Mouse (Mus musculus) embryonic facial prominence, embryonic 13.5 days (tissue): ENCODE data around the gene S100a6. TPM values are rescaled to one million over a fixed set of nuclear protein-coding genes. Genes with fewer than 3 reads are reported as not detected.

Source experiments
- ATAC-seq: fragments of 200-750 bp; cut with Nextera tagmentation; 2 replicates; pipeline ENCODE4 v1.8.0; 2017; ENCODE audit warnings: low read depth; ENCODE audit not compliant: insufficient number of reproducible peaks, insufficient read depth, low FRiP score, low TSS enrichment
- H3K27ac ChIP-seq: fragments of 300-500 bp; sonication (generic); 2 replicates; pipeline ENCODE4 v1.5.1; 2015; ENCODE audit warnings: moderate library complexity, mild to moderate bottlenecking, inconsistent platforms
- H3K27me3 ChIP-seq: fragments of 300-500 bp; sonication (generic); 2 replicates; pipeline ENCODE4 v1.6.1; 2015; ENCODE audit warnings: mild to moderate bottlenecking, inconsistent platforms
- H3K36me3 ChIP-seq: fragments of 300-500 bp; sonication (generic); 2 replicates; pipeline ENCODE4 v1.6.1; 2015; ENCODE audit warnings: mild to moderate bottlenecking, inconsistent platforms
- H3K4me1 ChIP-seq: fragments of 300-500 bp; sonication (generic); 2 replicates; pipeline ENCODE4 v1.6.1; 2015; ENCODE audit warnings: inconsistent platforms
- H3K4me2 ChIP-seq: fragments of 300-500 bp; sonication (generic); 2 replicates; pipeline ENCODE4 v1.6.1; 2015; ENCODE audit warnings: moderate library complexity, mild to moderate bottlenecking, inconsistent platforms
- H3K4me3 ChIP-seq: fragments of 300-500 bp; sonication (generic); 2 replicates; pipeline ENCODE4 v1.5.1; 2015; ENCODE audit warnings: mild to moderate bottlenecking, inconsistent platforms
- H3K9ac ChIP-seq: fragments of 300-500 bp; sonication (generic); 2 replicates; pipeline ENCODE4 v1.6.1; 2015; ENCODE audit warnings: mild to moderate bottlenecking, inconsistent platforms
- H3K9me3 ChIP-seq: fragments of 300-500 bp; sonication (generic); 2 replicates; pipeline ENCODE4 v1.6.1; 2016; ENCODE audit warnings: inconsistent platforms
- whole genome bisulfite sequencing: fragments of 180-500 bp; shearing (Covaris S2); methylation state at CpG from one replicate; pipeline ENCODE4 v1.1.7; 2015; ENCODE audit warnings: mixed read lengths; 5-methylcytosine and 5-hydroxymethylcytosine counted together
- polyA plus RNA-seq: library from polyadenylated mRNA; unstranded; fragments of >200 nt; fragmentation: Nextera tagmentation; extraction: Ambion mirVana; gene quantifications from 2 replicates; pipeline ENCODE4 v1.2.1, GENCODE M21; 2015

S100a6 gene
- polyA plus RNA-seq, 1 experiment from 2014 or later, result 97.9 TPM

GRCm38 (mm10) chr3:90600458-90601195 is 12.1 kb upstream of the S100a6 start:
- no peaks in the 10 kb centered on the region for H3K27me3 ChIP-seq
- H3K4me1 ChIP-seq, result peaks cover 52% of the 10 kb centered on the region
- no peak overlapping the region for H3K4me3 ChIP-seq
- no peak for ATAC-seq
- no peaks in the 10 kb centered on the region for H3K9me3 ChIP-seq
- WGBS, result 67% methylated on average over 8 of the region's 8 CpGs
- H3K27ac ChIP-seq, result peak overlapping the region; percentile 60
- H3K9ac ChIP-seq, result no peak overlapping the region
- no peak overlapping the region for H3K4me2 ChIP-seq
- no peaks in the 10 kb centered on the region for H3K36me3 ChIP-seq

GRCm38 (mm10) chr3:90601486-90602110 is 11.1 kb upstream of the S100a6 start, which contains the start of gene Gm42674:
Gene Gm42674, plus strand, starts transcription at chr3:90601904.
- H3K27ac ChIP-seq, result peak within 1 kb of the TSS; percentile 97
- no peaks in the 10 kb centered on the region for H3K9me3 ChIP-seq
- no peaks in the 10 kb centered on the region for H3K27me3 ChIP-seq
- WGBS, result 85% methylated on average over 11 of the region's 11 CpGs
- no peak for ATAC-seq
- peaks cover 61% of the 10 kb centered on the region for H3K4me1 ChIP-seq
- H3K9ac ChIP-seq, result no peak within 1 kb of the TSS
- no peaks in the 10 kb centered on the region for H3K36me3 ChIP-seq
- no peak within 1 kb of the TSS for H3K4me2 ChIP-seq
- no peak within 1 kb of the TSS for H3K4me3 ChIP-seq

- ATAC-seq, result peak; percentile 43; the same call in 1 of the 2 replicates
- H3K4me1 ChIP-seq, result peaks cover 58% of the 10 kb centered on the region
- peak within 1 kb of the TSS; percentile 97 for H3K27ac ChIP-seq
- 22% methylated on average over 3 of the region's 3 CpGs for WGBS
- H3K9ac ChIP-seq, result 0 out of 2 replicates have a peak within 1 kb of the TSS, but pooled peaks have one; percentile 12
- no peaks in the 10 kb centered on the region for H3K9me3 ChIP-seq
- peak within 1 kb of the TSS; percentile 33 for H3K4me2 ChIP-seq
- H3K36me3 ChIP-seq, result no peaks in the 10 kb centered on the region
- no peaks in the 10 kb centered on the region for H3K27me3 ChIP-seq
- no peak within 1 kb of the TSS for H3K4me3 ChIP-seq
These were observed 9.1 kb upstream of the S100a6 start, which contains the start of gene S100a4 for GRCm38 (mm10) chr3:90603623-90604022. Gene S100a4, plus strand, starts transcription at chr3:90603771.

- ATAC-seq, result peak; percentile 83
- peaks cover 58% of the 10 kb centered on the region for H3K4me1 ChIP-seq
- no peaks in the 10 kb centered on the region for H3K27me3 ChIP-seq
- peak overlapping the region; percentile 33 for H3K4me2 ChIP-seq
- H3K27ac ChIP-seq, result peak overlapping the region; percentile 97
- no peaks in the 10 kb centered on the region for H3K36me3 ChIP-seq
- no peak overlapping the region for H3K4me3 ChIP-seq
- H3K9ac ChIP-seq, result no peak overlapping the region
- 18% methylated on average over 4 of the region's 4 CpGs for WGBS
- H3K9me3 ChIP-seq, result no peaks in the 10 kb centered on the region
These were observed 8.3 kb upstream of the S100a6 start for GRCm38 (mm10) chr3:90604416-90604815.

GRCm38 (mm10) chr3:90605049-90605448 is 7.6 kb upstream of the S100a6 start:
- ATAC-seq, result no peak
- no peak overlapping the region for H3K9ac ChIP-seq
- WGBS, result 56% methylated on average over 3 of the region's 3 CpGs
- H3K4me2 ChIP-seq, result peak overlapping the region; percentile 33
- no peak overlapping the region for H3K4me3 ChIP-seq
- no peaks in the 10 kb centered on the region for H3K9me3 ChIP-seq
- H3K36me3 ChIP-seq, result no peaks in the 10 kb centered on the region
- H3K4me1 ChIP-seq, result peaks cover 55% of the 10 kb centered on the region
- H3K27me3 ChIP-seq, result no peaks in the 10 kb centered on the region
- H3K27ac ChIP-seq, result peak overlapping the region; percentile 97

GRCm38 (mm10) chr3:90605736-90606135 is 6.9 kb upstream of the S100a6 start:
- no peaks in the 10 kb centered on the region for H3K9me3 ChIP-seq
- peak overlapping the region; percentile 5 for H3K4me2 ChIP-seq
- no peaks in the 10 kb centered on the region for H3K27me3 ChIP-seq
- no peak overlapping the region for H3K9ac ChIP-seq
- ATAC-seq, result no peak
- H3K36me3 ChIP-seq, result no peaks in the 10 kb centered on the region
- no peak overlapping the region for H3K4me3 ChIP-seq
- H3K27ac ChIP-seq, result peak overlapping the region; percentile 97
- WGBS, result 41% methylated on average over 2 of the region's 2 CpGs
- peaks cover 48% of the 10 kb centered on the region for H3K4me1 ChIP-seq

- 30% methylated on average over 6 of the region's 6 CpGs for WGBS
These were observed 6.5 kb upstream of the S100a6 start for GRCm38 (mm10) chr3:90606185-90606584.

GRCm38 (mm10) chr3:90607361-90607760 is 5.3 kb upstream of the S100a6 start:
- no peak overlapping the region for H3K9ac ChIP-seq
- no peak overlapping the region for H3K4me3 ChIP-seq
- ATAC-seq, result no peak
- WGBS, result 80% methylated on average over 3 of the region's 3 CpGs
- H3K9me3 ChIP-seq, result no peaks in the 10 kb centered on the region
- H3K36me3 ChIP-seq, result no peaks in the 10 kb centered on the region
- no peak overlapping the region; the same call in 1 of the 2 replicates for H3K27ac ChIP-seq
- no peak overlapping the region for H3K4me2 ChIP-seq
- H3K4me1 ChIP-seq, result peaks cover 45% of the 10 kb centered on the region
- H3K27me3 ChIP-seq, result no peaks in the 10 kb centered on the region

More at GRCm38 (mm10) chr3:90606185-90606584, 6.5 kb upstream of the S100a6 start:
- no peak for ATAC-seq
- Histone ChIP-seq H3K4me1 (peaks cover 47% of the 10 kb centered on the region), H3K9ac (no peak overlapping the region), H3K4me3 (no peak overlapping the region), H3K36me3 (no peaks in the 10 kb centered on the region), H3K27ac (peak overlapping the region; percentile 97), H3K9me3 (no peaks in the 10 kb centered on the region), H3K27me3 (no peaks in the 10 kb centered on the region), H3K4me2 (peak overlapping the region; percentile 5)

GRCm38 (mm10) chr3:90608223-90608622 is 4.5 kb upstream of the S100a6 start, which contains the start of gene S100a5:
Gene S100a5, plus strand, starts transcription at chr3:90608523.
- Histone ChIP-seq H3K27ac (no peak within 1 kb of the TSS; the same call in 1 of the 2 replicates), H3K9ac (no peak within 1 kb of the TSS), H3K9me3 (no peaks in the 10 kb centered on the region), H3K36me3 (no peaks in the 10 kb centered on the region), H3K4me2 (no peak within 1 kb of the TSS), H3K4me1 (peaks cover 41% of the 10 kb centered on the region), H3K4me3 (no peak within 1 kb of the TSS), H3K27me3 (no peaks in the 10 kb centered on the region)
- ATAC-seq, result no peak
- WGBS, result 63% methylated on average over 3 of the region's 3 CpGs

- Histone ChIP-seq H3K9me3 (no peaks in the 10 kb centered on the region), H3K4me1 (peaks cover 42% of the 10 kb centered on the region), H3K36me3 (no peaks in the 10 kb centered on the region), H3K27ac (no peak overlapping the region), H3K4me3 (no peak overlapping the region), H3K9ac (no peak overlapping the region), H3K4me2 (no peak overlapping the region), H3K27me3 (no peaks in the 10 kb centered on the region)
- ATAC-seq, result no peak
These were observed 3.6 kb upstream of the S100a6 start for GRCm38 (mm10) chr3:90609102-90609501.

GRCm38 (mm10) chr3:90611494-90611893 is 1.2 kb upstream of the S100a6 start:
- no peak overlapping the region for H3K9ac ChIP-seq
- no peak for ATAC-seq
- H3K4me3 ChIP-seq, result no peak overlapping the region
- H3K4me2 ChIP-seq, result no peak overlapping the region
- no peak overlapping the region for H3K27ac ChIP-seq
- no peaks in the 10 kb centered on the region for H3K27me3 ChIP-seq
- H3K36me3 ChIP-seq, result no peaks in the 10 kb centered on the region
- WGBS, result 95% methylated on average over 3 of the region's 3 CpGs
- H3K4me1 ChIP-seq, result peaks cover 29% of the 10 kb centered on the region
- H3K9me3 ChIP-seq, result no peaks in the 10 kb centered on the region

- no peak overlapping the region for H3K27ac ChIP-seq
- no peak overlapping the region for H3K4me2 ChIP-seq
- no peak overlapping the region for H3K4me3 ChIP-seq
- H3K4me1 ChIP-seq, result peaks cover 28% of the 10 kb centered on the region
- no peaks in the 10 kb centered on the region for H3K27me3 ChIP-seq
- H3K36me3 ChIP-seq, result no peaks in the 10 kb centered on the region
- no peak overlapping the region for H3K9ac ChIP-seq
- WGBS, result 60% methylated on average over 4 of the region's 4 CpGs
- H3K9me3 ChIP-seq, result no peaks in the 10 kb centered on the region
- ATAC-seq, result no peak
These were observed 621 bp upstream of the S100a6 start for GRCm38 (mm10) chr3:90612061-90612460.
